Mouse (Mus musculus) kidney, postnatal 0 days (tissue): ENCODE data around the gene Gsx1. TPM values are rescaled to one million over a fixed set of nuclear protein-coding genes. Genes with fewer than 3 reads are reported as not detected.

Experiments
- ATAC-seq: fragments of 200-750 bp; cut with Nextera tagmentation; replicated peaks from 2 replicates; pipeline ENCODE4 v1.8.0; 2017; ENCODE audit warnings: low read depth, moderate number of reproducible peaks, moderate TSS enrichment, moderate library complexity; ENCODE audit not compliant: low FRiP score
- DNase-seq: peaks from one replicate; pipeline ENCODE4 v3.0.0-alpha.2; 2016; ENCODE audit warnings: low spot score
- H3K27ac ChIP-seq: fragments of 300-500 bp; sonication (generic); 2 replicates; pipeline ENCODE4 v1.5.1; 2014; ENCODE audit warnings: mild to moderate bottlenecking
- H3K27me3 ChIP-seq: fragments of 300-500 bp; sonication (generic); 2 replicates; pipeline ENCODE4 v1.6.1; 2014; ENCODE audit warnings: low read length, mixed read lengths; ENCODE audit not compliant: insufficient read depth
- H3K36me3 ChIP-seq: fragments of 300-500 bp; sonication (generic); 2 replicates; pipeline ENCODE4 v1.6.1; 2014; ENCODE audit warnings: low read length, mixed read lengths; ENCODE audit not compliant: insufficient read depth
- H3K4me1 ChIP-seq: fragments of 300-500 bp; sonication (generic); replicated peaks from 2 replicates; pipeline ENCODE4 v1.6.1; 2014; ENCODE audit warnings: antibody characterized with exemption, low read length, mixed read lengths; ENCODE audit not compliant: insufficient read depth
- H3K4me2 ChIP-seq: fragments of 300-500 bp; sonication (generic); 2 replicates; pipeline ENCODE4 v1.6.1; 2014; ENCODE audit warnings: mild to moderate bottlenecking, low read length, moderate library complexity, mixed read lengths
- H3K4me3 ChIP-seq: fragments of 300-500 bp; sonication (generic); replicated peaks from 2 replicates; pipeline ENCODE4 v1.5.1; 2014; ENCODE audit warnings: low read depth, low read length
- H3K9ac ChIP-seq: fragments of 300-500 bp; sonication (generic); 2 replicates; pipeline ENCODE4 v1.6.1; 2014; ENCODE audit warnings: low read depth, low read length
- H3K9me3 ChIP-seq: fragments of 300-500 bp; sonication (generic); replicated peaks from 2 replicates; pipeline ENCODE4 v1.6.1; 2016; ENCODE audit warnings: low read length, inconsistent platforms, mixed read lengths
- CTCF ChIP-seq: IDR thresholded peaks from 2 replicates; pipeline ENCODE4 v1.5.1; 2016; ENCODE audit warnings: antibody characterized with exemption, low read depth, mild to moderate bottlenecking, moderate library complexity
- whole genome bisulfite sequencing: fragments of 180-500 bp; shearing (Covaris S2); extraction: QIAGEN DNeasy Blood & Tissue Kit; methylation state at CpG from one replicate; pipeline ENCODE4 v1.1.7; 2014; 5-methylcytosine and 5-hydroxymethylcytosine counted together
- polyA plus RNA-seq: library from polyadenylated mRNA; unstranded; fragments of >200 nt; fragmentation: Nextera tagmentation; extraction: Ambion mirVana; gene quantifications from 2 replicates; pipeline ENCODE4 v1.2.1, GENCODE M21; 2015

Gene Gsx1
- not detected in 2 replicates for polyA plus RNA-seq

DNA sequence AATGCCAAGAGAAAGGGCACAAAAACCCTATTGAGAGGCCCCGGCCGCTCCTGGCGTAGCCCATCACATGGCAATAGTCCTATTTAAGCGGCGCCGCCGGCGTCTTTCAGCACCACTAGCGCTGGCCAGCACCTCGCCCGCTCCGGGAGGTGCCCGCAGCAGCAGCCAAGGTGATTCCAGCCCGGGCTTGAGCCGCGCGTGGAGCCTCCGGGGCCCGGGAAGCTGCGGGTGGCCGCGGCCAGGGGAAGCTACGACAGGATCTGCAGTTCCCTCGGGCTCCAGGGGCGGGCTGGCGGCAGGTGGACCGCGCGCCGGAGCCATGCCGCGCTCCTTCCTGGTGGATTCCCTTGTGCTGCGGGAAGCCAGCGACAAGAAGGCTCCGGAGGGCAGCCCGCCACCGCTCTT, at the start of gene Gsx1:
Gsx1 (plus strand) TSS at position 126 of the 405 bp plus-strand sequence.
- Histone ChIP-seq H3K9ac (no peak within 1 kb of the TSS), H3K4me1 (peaks cover 6% of the 10 kb centered on the region; the same call in 1 of the 2 replicates), H3K27ac (no peak within 1 kb of the TSS), H3K9me3 (no peaks in the 10 kb centered on the region), H3K27me3 (peaks cover 84% of the 10 kb centered on the region), H3K4me3 (peak within 1 kb of the TSS; percentile 30), H3K36me3 (no peaks in the 10 kb centered on the region), H3K4me2 (peak within 1 kb of the TSS; percentile 51)
- ATAC-seq = peak; percentile 75; the same call in 1 of the 2 replicates
- TF ChIP-seq CTCF = no peak
- WGBS = 0% methylated on average over 34 of the region's 37 CpGs
- DNase-seq = peak; percentile 74

DNA sequence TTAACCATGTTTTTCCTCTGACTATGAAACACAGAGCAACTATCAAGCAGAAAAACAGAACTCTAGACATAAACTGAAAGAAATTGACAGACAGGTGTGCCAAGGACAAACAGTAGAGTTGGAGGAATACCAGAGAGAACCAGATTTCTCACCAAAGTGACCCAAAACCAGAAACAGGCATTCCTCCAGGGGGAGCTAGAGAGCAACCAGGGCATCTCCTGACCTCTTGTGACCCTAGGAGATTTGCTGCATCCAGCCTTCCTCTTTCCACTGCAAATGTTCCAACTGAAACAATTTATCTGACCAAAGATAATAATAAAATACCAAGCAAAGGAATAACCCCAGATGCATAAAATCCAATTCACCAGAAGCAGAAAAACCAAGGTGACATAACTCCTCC, 41.2 kb upstream of the Gsx1 start:
- H3K4me2 ChIP-seq = no peak overlapping the region
- no peaks in the 10 kb centered on the region for H3K27me3 ChIP-seq
- ATAC-seq = no peak
- H3K4me1 ChIP-seq = no peaks in the 10 kb centered on the region
- TF ChIP-seq CTCF = no peak; the same call in 1 of the 2 replicates
- H3K27ac ChIP-seq = no peak overlapping the region
- H3K4me3 ChIP-seq = no peak overlapping the region
- H3K36me3 ChIP-seq = no peaks in the 10 kb centered on the region
- H3K9me3 ChIP-seq = no peaks in the 10 kb centered on the region
- DNase-seq = no peak
- no peak overlapping the region for H3K9ac ChIP-seq

DNA sequence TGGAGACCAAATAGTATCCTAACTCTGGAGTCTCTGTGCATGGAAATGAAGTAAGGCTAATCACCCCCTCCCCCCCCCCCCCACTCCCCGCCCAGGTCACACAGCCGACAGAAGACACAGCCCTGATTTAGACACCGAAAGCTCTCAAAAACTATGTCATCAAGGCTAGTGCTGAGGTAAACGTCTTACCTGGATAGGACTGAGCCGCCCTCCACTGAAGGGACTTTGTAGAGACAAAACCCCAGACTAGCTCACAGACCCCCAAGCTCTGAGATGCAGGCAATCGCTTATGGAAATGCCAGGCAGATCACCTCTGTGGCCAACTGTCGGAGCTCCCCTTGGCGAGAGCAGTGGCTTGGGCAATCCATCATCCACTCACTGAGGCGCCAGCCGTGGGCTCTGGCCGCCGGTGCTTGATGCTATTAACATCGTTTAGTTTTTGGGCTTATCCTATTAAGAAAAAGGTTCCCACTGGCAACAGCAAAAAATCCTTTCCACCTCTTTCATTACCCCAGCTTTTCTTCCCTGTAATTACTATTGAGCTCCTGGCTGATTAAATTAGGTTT, 33.6 kb upstream of the Gsx1 start:
- no peak for DNase-seq
- Histone ChIP-seq H3K4me2 (no peak overlapping the region), H3K9ac (no peak overlapping the region), H3K4me1 (no peaks in the 10 kb centered on the region), H3K4me3 (no peak overlapping the region), H3K36me3 (no peaks in the 10 kb centered on the region), H3K27me3 (no peaks in the 10 kb centered on the region), H3K9me3 (no peaks in the 10 kb centered on the region), H3K27ac (no peak overlapping the region)
- no peak for ATAC-seq
- 13% methylated on average over 13 of the region's 13 CpGs for WGBS
- no peak for TF ChIP-seq CTCF

DNA sequence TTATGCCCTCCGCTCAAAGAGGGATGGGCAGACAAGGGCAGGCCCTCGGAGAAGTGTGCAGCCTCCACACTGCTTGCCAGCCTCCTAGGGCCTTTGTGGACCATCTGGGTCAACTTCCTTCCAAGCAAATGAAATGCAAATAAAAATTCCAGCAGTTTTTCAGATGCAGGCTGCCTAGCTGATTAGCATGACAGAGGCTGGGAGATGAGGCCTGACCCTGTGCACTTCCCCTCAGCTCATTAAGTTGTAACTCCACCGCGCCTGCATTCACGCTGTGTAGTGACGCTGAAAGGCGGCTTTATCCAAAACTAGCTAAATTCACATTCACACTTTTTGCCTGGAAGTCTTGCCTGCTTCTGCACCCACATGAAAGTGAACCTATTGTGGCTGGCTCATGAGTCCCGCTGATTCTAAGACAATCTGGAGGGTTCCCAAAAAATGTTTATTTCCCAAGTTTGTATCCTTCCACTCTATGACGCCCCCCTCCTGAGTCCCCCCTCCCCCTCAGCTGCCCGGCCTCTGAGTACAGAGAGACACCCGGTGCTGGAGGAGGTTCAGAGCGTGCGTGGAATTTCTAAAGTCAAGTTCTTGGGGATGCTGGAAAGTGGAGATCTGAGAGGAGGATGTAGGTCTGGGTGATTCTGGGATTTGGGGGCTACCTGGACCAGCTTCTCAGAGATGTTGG, 32.9 kb upstream of the Gsx1 start:
- ATAC-seq = no peak
- no peak for TF ChIP-seq CTCF
- Histone ChIP-seq H3K4me2 (no peak overlapping the region), H3K36me3 (no peaks in the 10 kb centered on the region), H3K27me3 (no peaks in the 10 kb centered on the region), H3K4me1 (no peaks in the 10 kb centered on the region), H3K9me3 (no peaks in the 10 kb centered on the region), H3K4me3 (no peak overlapping the region), H3K27ac (no peak overlapping the region), H3K9ac (no peak overlapping the region)
- WGBS = 12% methylated on average over 13 of the region's 13 CpGs
- peak; percentile 28 for DNase-seq

DNA sequence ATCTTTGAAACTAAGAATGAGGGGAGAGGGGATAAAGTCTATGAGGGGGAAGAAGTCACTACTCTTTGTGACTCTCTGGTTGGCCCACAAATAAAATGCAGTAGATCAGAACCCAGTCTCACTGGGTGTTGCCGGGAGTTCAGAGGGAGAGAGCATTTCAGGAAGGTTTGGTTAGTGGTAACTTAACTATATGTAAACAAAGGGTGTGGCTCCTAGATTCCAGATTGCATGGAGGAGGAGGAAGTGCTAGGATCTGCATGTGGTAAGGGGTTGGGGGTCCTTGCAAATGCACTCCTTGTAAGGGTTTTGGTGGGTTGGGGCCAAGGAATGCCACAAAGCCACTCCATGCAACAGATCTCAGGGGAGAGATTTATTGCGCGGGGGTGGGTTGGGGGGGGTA, 32.1 kb upstream of the Gsx1 start:
- Histone ChIP-seq H3K9me3 (no peaks in the 10 kb centered on the region), H3K36me3 (no peaks in the 10 kb centered on the region), H3K9ac (no peak overlapping the region), H3K27ac (no peak overlapping the region), H3K27me3 (no peaks in the 10 kb centered on the region), H3K4me3 (no peak overlapping the region), H3K4me1 (no peaks in the 10 kb centered on the region), H3K4me2 (no peak overlapping the region)
- 20% methylated on average over 3 of the region's 3 CpGs for WGBS
- ATAC-seq (no peak), DNase-seq (no peak)
- TF ChIP-seq CTCF = no peak

- TF ChIP-seq CTCF = no peak
- no peaks in the 10 kb centered on the region for H3K9me3 ChIP-seq
- no peaks in the 10 kb centered on the region for H3K36me3 ChIP-seq
- ATAC-seq (no peak), DNase-seq (no peak)
- no peak overlapping the region for H3K4me3 ChIP-seq
- no peak overlapping the region for H3K27ac ChIP-seq
- no peak overlapping the region for H3K9ac ChIP-seq
- H3K27me3 ChIP-seq = no peaks in the 10 kb centered on the region
- no peak overlapping the region for H3K4me2 ChIP-seq
- 80% methylated on average over 7 of the region's 7 CpGs for WGBS
- no peaks in the 10 kb centered on the region for H3K4me1 ChIP-seq
Observed at GRCm38 (mm10) chr5:147157441-147157840, 31.1 kb upstream of the Gsx1 start.
